Mouse (Mus musculus): ENCODE results near the gene Clec4a1. TPM values are rescaled to one million over a fixed set of nuclear protein-coding genes. Genes with fewer than 3 reads are reported as not detected.

The Clec4a1 gene
- polyA plus RNA-seq (2012; rRNA removed) = 1.8 and 3.7 TPM in 2 replicates

GRCm38 (mm10) chr6:122921451-122921850 lies at the start of gene Clec4a1:
Clec4a1 (plus strand) TSS chr6:122921848.

GRCm38 (mm10) chr6:122873871-122874719 lies 47.6 kb upstream of the Clec4a1 start, which contains the start of gene Necap1:
Necap1 (plus strand) TSS chr6:122874474.

GRCm38 (mm10) chr6:122952401-122952800 lies 30.8 kb downstream of the Clec4a1 start, which contains the start of gene Clec4a3:
Clec4a3 (plus strand) TSS chr6:122952515.

Other genes starting within 250 kb of the Clec4a1 start
- gene Nanog, start 214.4 kb upstream of the Clec4a1 start, polyA plus RNA-seq (2012; rRNA removed) = 0.01 TPM in 2 replicates
- gene Slc2a3, start 120.2 kb upstream of the Clec4a1 start, polyA plus RNA-seq (2012; rRNA removed) = 8.7 and 10.6 TPM in 2 replicates
- gene Foxj2, start 101.9 kb upstream of the Clec4a1 start, polyA plus RNA-seq (2012; rRNA removed) = 1.1 and 1.6 TPM in 2 replicates
- 0.50 and 0.66 TPM in 2 replicates for gene C3ar1, start 65.7 kb upstream of the Clec4a1 start, polyA plus RNA-seq (2012; rRNA removed)
- 12.9 and 16.1 TPM in 2 replicates for gene Necap1, start 47.4 kb upstream of the Clec4a1 start, polyA plus RNA-seq (2012; rRNA removed)
- gene Clec4a3, start 30.7 kb downstream of the Clec4a1 start, polyA plus RNA-seq (2012; rRNA removed) = 0.79 and 1.5 TPM in 2 replicates
- not detected in 2 replicates for gene Clec4a4, start 68.5 kb downstream of the Clec4a1 start, polyA plus RNA-seq (2012; rRNA removed)
- 0.07 TPM in 1 of 2 replicates, not detected in the other for gene Clec4b1, start 128.1 kb downstream of the Clec4a1 start, polyA plus RNA-seq (2012; rRNA removed)
- gene Clec4a2, start 184.6 kb downstream of the Clec4a1 start, polyA plus RNA-seq (2012; rRNA removed) = 2.6 and 4.5 TPM in 2 replicates